In the genomic region with DNA sequence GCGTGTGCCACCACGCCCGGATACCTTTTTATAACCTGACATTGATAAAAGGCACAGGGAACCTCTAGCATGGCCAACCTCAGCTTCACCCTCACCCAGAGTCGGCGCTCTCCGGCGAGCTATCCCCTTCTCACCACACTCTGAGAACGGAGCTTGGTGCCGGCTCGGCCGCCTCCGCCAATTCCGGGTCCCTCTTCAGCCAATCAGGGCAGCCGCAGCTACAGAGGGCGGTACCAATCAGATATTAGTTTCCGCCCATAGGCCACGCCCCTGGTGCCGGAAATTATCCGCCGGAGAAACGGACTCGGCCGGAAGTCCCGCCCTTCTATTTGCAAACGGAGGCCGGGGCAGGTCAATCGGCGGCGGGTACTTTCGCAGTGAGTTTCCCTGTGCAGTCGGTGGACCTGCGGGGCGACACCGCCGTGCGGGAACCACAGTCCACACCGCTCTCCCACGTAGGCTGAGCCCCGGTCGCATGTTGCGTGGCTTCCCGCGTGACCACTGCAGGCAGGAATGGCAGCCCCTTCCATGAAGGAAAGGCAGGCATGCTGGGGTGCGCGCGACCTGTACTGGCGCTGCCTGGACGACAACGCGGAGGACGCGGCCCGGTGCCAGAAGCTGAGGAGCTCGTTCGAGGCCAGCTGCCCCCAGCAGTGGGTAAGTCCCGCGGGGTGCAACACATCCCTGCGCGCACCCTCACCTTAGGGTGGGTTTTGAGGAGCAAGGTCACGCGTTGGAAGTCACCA, we compare ENCODE assay signal across 7 mouse cellular contexts. TPM values are rescaled to one million over a fixed set of nuclear protein-coding genes. Genes with fewer than 3 reads are reported as not detected.
DNase-seq lines count a peak whose midpoint lies in the region; ATAC-seq and TF ChIP-seq lines count a peak whose summit lies in the region.

Gene Coa6, plus strand, starts transcription at position 342 of the 746 bp plus-strand sequence.

- peak; percentile 83 for TF ChIP-seq POLR2A in small intestine, adult 2 months (IDR thresholded peaks at IDR 0.05; ENCODE audit: low read depth, low read length)

- ATAC-seq in intestine, postnatal 0 days: peak; percentile 96
- peak; percentile 98 for ATAC-seq in midbrain, embryonic 12.5 days (ENCODE audit: low FRiP score, low read depth)

- peaks cover 33% of the 10 kb centered on the region for H3K36me3 ChIP-seq in embryonic facial prominence, embryonic 10.5 days (replicated peaks)
- H3K36me3 ChIP-seq in intestine, postnatal 0 days (ENCODE audit: control insufficient read depth, insufficient read depth): peaks cover 21% of the 10 kb centered on the region
- H3K36me3 ChIP-seq in midbrain, embryonic 12.5 days: peaks cover 18% of the 10 kb centered on the region
- peaks cover 14% of the 10 kb centered on the region for H3K36me3 ChIP-seq in small intestine, adult 2 months (ENCODE audit: control insufficient read depth, insufficient read depth, low read length)

- intact Hi-C loops in left cerebral cortex, postnatal 4 days (cut with DNase I): loop anchor here (10.0 kb wide), 2 partner anchors 168 to 468 kb away; no protein-coding TSS in a partner anchor

- H3K27ac ChIP-seq in embryonic facial prominence, embryonic 10.5 days (replicated peaks): peak within 1 kb of the TSS; percentile 86
- peak within 1 kb of the TSS; percentile 85 for H3K27ac ChIP-seq in intestine, postnatal 0 days (ENCODE audit: low read depth, low read length)
- peak within 1 kb of the TSS; percentile 67 for H3K27ac ChIP-seq in midbrain, embryonic 12.5 days (replicated peaks)
- H3K27ac ChIP-seq in small intestine, adult 2 months (ENCODE audit: insufficient read depth, low read depth, low read length): peak within 1 kb of the TSS; percentile 63

- peak; percentile 18; the same call in 1 of the 2 replicates for TF ChIP-seq CTCF in intestine, postnatal 0 days (IDR thresholded peaks at IDR 0.05; ENCODE audit: low read depth)
- no peak for TF ChIP-seq CTCF in small intestine, adult 2 months (IDR thresholded peaks at IDR 0.05; ENCODE audit: extremely low read depth, insufficient read length, insufficient replicate concordance, low read depth, low read length)

- peak within 1 kb of the TSS; percentile 82 for H3K4me3 ChIP-seq in embryonic facial prominence, embryonic 10.5 days
- H3K4me3 ChIP-seq in intestine, postnatal 0 days (ENCODE audit: low read depth, low read length): peak within 1 kb of the TSS; percentile 94
- H3K4me3 ChIP-seq in midbrain, embryonic 12.5 days: peak within 1 kb of the TSS; percentile 92
- peak within 1 kb of the TSS; percentile 78 for H3K4me3 ChIP-seq in small intestine, adult 2 months (ENCODE audit: low read depth, low read length)

- peak; percentile 99 for DNase-seq in adrenal gland, postnatal 10 days
- peak; percentile 97 for DNase-seq in embryonic facial prominence, embryonic 10.5 days (ENCODE audit: low spot score)
- peak; percentile 60 for DNase-seq in gonadal fat pad, adult 2 months (ENCODE audit: low read depth)
- DNase-seq in left cerebral cortex, postnatal 4 days: peak; percentile 99

- peak within 1 kb of the TSS; percentile 80 for H3K4me2 ChIP-seq in intestine, postnatal 0 days (replicated peaks; ENCODE audit: low read depth)
- H3K4me2 ChIP-seq in midbrain, embryonic 12.5 days (replicated peaks): peak within 1 kb of the TSS; percentile 85

- no peaks in the 10 kb centered on the region for H3K27me3 ChIP-seq in embryonic facial prominence, embryonic 10.5 days (replicated peaks; ENCODE audit: low read depth, poor library complexity, severe bottlenecking)
- no peaks in the 10 kb centered on the region for H3K27me3 ChIP-seq in intestine, postnatal 0 days (replicated peaks; ENCODE audit: control insufficient read depth, insufficient read depth, low read length)
- no peaks in the 10 kb centered on the region for H3K27me3 ChIP-seq in midbrain, embryonic 12.5 days
- no peaks in the 10 kb centered on the region for H3K27me3 ChIP-seq in small intestine, adult 2 months (ENCODE audit: control insufficient read depth, insufficient read depth, low read length)

- WGBS in embryonic facial prominence, embryonic 10.5 days: under 1% methylated on average over 61 of the region's 61 CpGs
- WGBS in intestine, postnatal 0 days: under 1% methylated on average over 61 of the region's 61 CpGs
- under 1% methylated on average over 61 of the region's 61 CpGs for WGBS in midbrain, embryonic 12.5 days
- under 1% methylated on average over 61 of the region's 61 CpGs for WGBS in small intestine, adult 2 months

- H3K9me3 ChIP-seq in embryonic facial prominence, embryonic 10.5 days: no peaks in the 10 kb centered on the region
- H3K9me3 ChIP-seq in intestine, postnatal 0 days (ENCODE audit: control insufficient read depth): no peaks in the 10 kb centered on the region
- H3K9me3 ChIP-seq in midbrain, embryonic 12.5 days: no peaks in the 10 kb centered on the region

- H3K9ac ChIP-seq in intestine, postnatal 0 days (ENCODE audit: low read depth, low read length): peak within 1 kb of the TSS; percentile 78
- peak within 1 kb of the TSS; percentile 89 for H3K9ac ChIP-seq in midbrain, embryonic 12.5 days (replicated peaks)

- peaks cover 15% of the 10 kb centered on the region for H3K4me1 ChIP-seq in embryonic facial prominence, embryonic 10.5 days
- H3K4me1 ChIP-seq in intestine, postnatal 0 days (replicated peaks; ENCODE audit: control insufficient read depth, insufficient read depth, low read length): no peaks in the 10 kb centered on the region; the same call in 1 of the 2 replicates
- peaks cover 14% of the 10 kb centered on the region for H3K4me1 ChIP-seq in midbrain, embryonic 12.5 days
- peaks cover 6% of the 10 kb centered on the region; the same call in 1 of the 2 replicates for H3K4me1 ChIP-seq in small intestine, adult 2 months (ENCODE audit: control insufficient read depth, insufficient read depth, insufficient read length, low read length)

RNA-seq across cellular contexts. Expression of gene Coa6, which starts in this region (rescaled TPM):
- total RNA-seq in adrenal gland, postnatal 10 days (2021): 10 to 100 TPM; 30.3 to 33.6 TPM
- 43.8 and 46.8 TPM in 2 replicates for polyA plus RNA-seq in embryonic facial prominence, embryonic 10.5 days (2016; fragmentation: Nextera tagmentation; extraction: Ambion mirVana)
- 32.4 and 33.4 TPM in 2 replicates for polyA plus RNA-seq in gonadal fat pad, adult 2 months (2012; rRNA removed)
- polyA plus RNA-seq in intestine, postnatal 0 days (2015; fragmentation: Nextera tagmentation; extraction: Ambion mirVana): 78.6 and 82.6 TPM in 2 replicates
- 10 to 100 TPM; 21.0 to 23.0 TPM for total RNA-seq in left cerebral cortex, postnatal 4 days (2021)
- polyA plus RNA-seq in midbrain, embryonic 12.5 days (2016; fragmentation: Nextera tagmentation; extraction: Ambion mirVana): 41.4 and 41.5 TPM in 2 replicates
- polyA plus RNA-seq in small intestine, adult 2 months (2012; rRNA removed): 50.2 and 60.6 TPM in 2 replicates

Comparison
In these comparisons a context has a peak if more than half of its experiments do, and no peak if none do; other contexts are left out.
1. Peak in every context shown above with its lines: DNase-seq, ATAC-seq, H3K4me3 ChIP-seq and H3K27ac ChIP-seq.